Comparison of ENCODE assay signal across 32 mouse cellular contexts in the genomic region with DNA sequence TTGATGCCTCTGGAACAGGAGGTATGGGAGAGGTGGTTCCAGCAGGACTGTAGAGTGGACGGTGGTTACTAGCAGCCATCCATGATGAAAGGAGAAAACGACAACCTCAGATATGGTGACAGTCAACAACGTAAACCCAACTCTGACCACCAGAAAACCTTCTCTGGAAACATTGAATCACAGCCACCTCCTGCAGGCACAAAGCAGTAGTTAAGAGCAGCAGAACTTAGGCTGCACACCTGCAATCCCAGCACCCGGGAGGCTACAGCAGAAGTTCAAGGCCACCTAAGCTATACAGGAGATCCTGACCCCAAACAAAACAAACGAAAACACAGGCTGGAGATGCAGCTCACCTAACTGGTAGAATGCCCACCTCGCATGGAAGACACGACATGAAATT. TPM values are rescaled to one million over a fixed set of nuclear protein-coding genes. Genes with fewer than 3 reads are reported as not detected.
"Had no signal": no experiment of that assay in that cellular context is flagged by ENCODE, and none has a peak within 500 bp of the region (broad histone marks: within the 10 kb centered on the region; RNA-seq: fewer than 3 reads in every experiment).

No protein-coding gene starts in this region.

- H3K36me3 ChIP-seq: liver, embryonic 12.5 days; liver, embryonic 13.5 days; liver, embryonic 15.5 days; lung, embryonic 15.5 days; midbrain, embryonic 15.5 days had no signal

- H3K27ac ChIP-seq: left cerebral cortex, adult 2 months; limb, embryonic 10.5 days; limb, embryonic 12.5 days; limb, embryonic 13.5 days; limb, embryonic 15.5 days; liver, embryonic 12.5 days; liver, embryonic 13.5 days; liver, embryonic 14.5 days; liver, embryonic 15.5 days; lung, embryonic 15.5 days; macrophage; midbrain, embryonic 10.5 days; midbrain, embryonic 12.5 days; midbrain, embryonic 13.5 days; midbrain, embryonic 15.5 days had no signal

- DNase-seq: left cerebral cortex, postnatal 4 days; liver; liver, embryonic 13.5 days; liver, postnatal 0 days; lung, adult 18-20 months; lung, adult 2 months; lung, embryonic 14.5 days; lung, postnatal 10 days; lung, postnatal 14 days; lung, postnatal 36 days; lung, postnatal 4 days; midbrain, embryonic 14.5 days had no signal

- H3K9ac ChIP-seq: limb, embryonic 12.5 days; limb, embryonic 13.5 days; limb, embryonic 15.5 days; liver, embryonic 12.5 days; liver, embryonic 13.5 days; liver, embryonic 14.5 days; liver, embryonic 15.5 days; liver, postnatal 0 days; lung, embryonic 14.5 days; lung, embryonic 15.5 days; midbrain, embryonic 12.5 days; midbrain, embryonic 13.5 days; midbrain, embryonic 15.5 days had no signal

- H3K4me1 ChIP-seq: limb, embryonic 10.5 days; limb, embryonic 12.5 days; limb, embryonic 15.5 days; liver, embryonic 12.5 days; liver, embryonic 13.5 days; liver, embryonic 15.5 days; lung, embryonic 15.5 days; midbrain, embryonic 10.5 days; midbrain, embryonic 12.5 days; midbrain, embryonic 13.5 days; midbrain, embryonic 15.5 days had no signal

- H3K4me2 ChIP-seq: limb, embryonic 12.5 days; limb, embryonic 13.5 days; limb, embryonic 15.5 days; liver, embryonic 11.5 days; liver, embryonic 12.5 days; liver, embryonic 13.5 days; liver, embryonic 15.5 days; lung, embryonic 14.5 days; lung, embryonic 15.5 days; midbrain, embryonic 11.5 days; midbrain, embryonic 12.5 days; midbrain, embryonic 13.5 days; midbrain, embryonic 15.5 days had no signal

- H3K9me3 ChIP-seq: limb, embryonic 10.5 days; limb, embryonic 12.5 days; limb, embryonic 13.5 days; limb, embryonic 15.5 days; liver, embryonic 12.5 days; liver, embryonic 13.5 days; liver, embryonic 15.5 days; lung, embryonic 15.5 days; megakaryocyte, embryonic 14.5 days; midbrain, embryonic 10.5 days; midbrain, embryonic 12.5 days; midbrain, embryonic 13.5 days; midbrain, embryonic 15.5 days had no signal

- H3K4me3 ChIP-seq: left cerebral cortex, adult 2 months; limb, embryonic 10.5 days; limb, embryonic 12.5 days; limb, embryonic 13.5 days; limb, embryonic 15.5 days; liver, embryonic 12.5 days; liver, embryonic 13.5 days; liver, embryonic 15.5 days; lung, embryonic 15.5 days; megakaryocyte, embryonic 14.5 days; midbrain, embryonic 10.5 days; midbrain, embryonic 12.5 days; midbrain, embryonic 13.5 days; midbrain, embryonic 15.5 days; myocyte had no signal

- H3K27me3 ChIP-seq: limb, embryonic 12.5 days; limb, embryonic 13.5 days; limb, embryonic 15.5 days; liver, embryonic 12.5 days; liver, embryonic 13.5 days; liver, embryonic 15.5 days; lung, embryonic 15.5 days; midbrain, embryonic 12.5 days; midbrain, embryonic 13.5 days; midbrain, embryonic 15.5 days had no signal

RNA-seq across cellular contexts. Expression of a gene that starts 45.6 kb away (rescaled TPM):
- total RNA-seq: megakaryocyte progenitor cell, adult 5-6 weeks; megakaryocyte, adult 5-6 weeks had no signal
- polyA plus RNA-seq: macrophage had no signal
